Mouse (Mus musculus): ENCODE results near the gene Slc44a4. TPM values are rescaled to one million over a fixed set of nuclear protein-coding genes. Genes with fewer than 3 reads are reported as not detected.

Slc44a4 gene
- polyA plus RNA-seq, 1 experiment, result 0.52 TPM

DNA sequence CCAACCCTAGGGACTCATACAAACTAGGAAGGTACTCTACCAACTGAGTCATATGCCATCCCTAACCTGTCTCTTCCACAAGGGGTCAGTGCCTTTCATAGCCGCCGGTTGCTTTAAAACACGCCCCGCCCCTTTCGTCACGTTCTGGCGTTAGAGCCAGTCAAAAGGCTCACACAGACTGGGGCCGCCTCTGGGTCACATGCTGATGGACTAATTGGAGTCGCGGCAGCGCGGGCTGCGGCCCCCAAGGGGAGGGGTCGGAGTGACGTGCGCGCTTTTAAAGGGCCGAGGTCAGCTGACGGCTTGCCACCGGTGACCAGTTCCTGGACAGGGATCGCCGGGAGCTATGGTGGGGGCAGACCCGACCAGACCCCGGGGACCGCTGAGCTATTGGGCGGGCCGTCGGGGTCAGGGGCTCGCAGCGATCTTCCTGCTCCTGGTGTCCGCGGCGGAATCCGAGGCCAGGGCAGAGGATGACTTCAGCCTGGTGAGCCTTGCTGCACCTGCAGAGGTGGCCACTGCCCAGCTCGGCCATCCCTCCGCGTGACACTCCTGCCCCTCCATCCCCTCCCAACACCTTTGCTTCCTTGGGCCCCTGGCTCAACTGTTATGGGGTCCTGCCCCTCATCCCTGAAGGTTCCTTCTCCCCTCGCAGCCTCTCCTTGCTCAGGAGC is 16.9 kb downstream of the Slc44a4 start, which contains the start of gene Neu1:
Gene Neu1, plus strand, starts transcription at position 193 of the 674 bp plus-strand sequence.
- peak; percentile 40; the same call in 1 of the 2 replicates for TF ChIP-seq POLR2A (IDR thresholded peaks at IDR 0.05; ENCODE audit: control insufficient read depth, low read depth, low read length)
- TF ChIP-seq CTCF (IDR thresholded peaks at IDR 0.05; ENCODE audit: control insufficient read depth, insufficient read depth, insufficient replicate concordance, low read depth, low read length), result peak; percentile 29; the same call in 1 of the 2 replicates
- Histone ChIP-seq H3K4me1 (ENCODE audit: control insufficient read depth, insufficient read depth, low read length) (peaks cover 26% of the 10 kb centered on the region), H3K36me3 (ENCODE audit: control insufficient read depth, insufficient read depth, low read length) (no peaks in the 10 kb centered on the region), H3K27ac (ENCODE audit: control insufficient read depth, insufficient read depth, low read depth, low read length) (0 out of 2 replicates have a peak within 1 kb of the TSS, but pooled peaks have one; percentile 3), H3K27me3 (ENCODE audit: control insufficient read depth, insufficient read depth, low read length) (no peaks in the 10 kb centered on the region), H3K4me3 (ENCODE audit: control insufficient read depth, low read depth, low read length) (peak within 1 kb of the TSS; percentile 90)

- peaks cover 26% of the 10 kb centered on the region for H3K4me1 ChIP-seq (ENCODE audit: control insufficient read depth, insufficient read depth, low read length)
- peak overlapping the region; percentile 90 for H3K4me3 ChIP-seq (ENCODE audit: control insufficient read depth, low read depth, low read length)
- TF ChIP-seq POLR2A (IDR thresholded peaks at IDR 0.05; ENCODE audit: control insufficient read depth, low read depth, low read length) (no peak), CTCF (IDR thresholded peaks at IDR 0.05; ENCODE audit: control insufficient read depth, insufficient read depth, insufficient replicate concordance, low read depth, low read length) (no peak)
- no peak overlapping the region for H3K27ac ChIP-seq (ENCODE audit: control insufficient read depth, insufficient read depth, low read depth, low read length)
- H3K27me3 ChIP-seq (ENCODE audit: control insufficient read depth, insufficient read depth, low read length), result no peaks in the 10 kb centered on the region
- H3K36me3 ChIP-seq (ENCODE audit: control insufficient read depth, insufficient read depth, low read length), result no peaks in the 10 kb centered on the region
Observed at GRCm38 (mm10) chr17:34931735-34932098, 17.5 kb downstream of the Slc44a4 start.

DNA sequence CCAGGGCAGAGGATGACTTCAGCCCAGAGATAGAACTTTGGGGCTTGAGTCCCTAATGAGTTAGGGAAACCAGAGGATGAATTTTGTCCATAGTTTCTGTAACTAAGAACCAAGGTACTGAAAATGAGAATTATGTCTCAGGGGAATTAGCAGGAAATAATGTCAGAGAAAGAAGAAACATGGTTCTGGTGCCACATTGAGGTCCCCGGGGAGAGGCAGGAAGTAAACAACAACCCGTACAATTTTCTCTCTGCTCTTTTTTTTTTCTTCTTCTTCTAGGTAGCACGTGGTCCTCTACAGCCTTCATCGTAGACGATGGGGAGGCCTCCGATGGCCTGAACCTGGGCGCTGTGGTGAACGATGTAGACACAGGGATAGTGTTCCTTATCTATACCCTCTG is 18.0 kb downstream of the Slc44a4 start:
- Histone ChIP-seq H3K4me3 (ENCODE audit: control insufficient read depth, low read depth, low read length) (no peak overlapping the region), H3K36me3 (ENCODE audit: control insufficient read depth, insufficient read depth, low read length) (no peaks in the 10 kb centered on the region), H3K27me3 (ENCODE audit: control insufficient read depth, insufficient read depth, low read length) (no peaks in the 10 kb centered on the region), H3K4me1 (ENCODE audit: control insufficient read depth, insufficient read depth, low read length) (peaks cover 26% of the 10 kb centered on the region), H3K27ac (ENCODE audit: control insufficient read depth, insufficient read depth, low read depth, low read length) (no peak overlapping the region)
- TF ChIP-seq CTCF (IDR thresholded peaks at IDR 0.05; ENCODE audit: control insufficient read depth, insufficient read depth, insufficient replicate concordance, low read depth, low read length) (no peak), POLR2A (IDR thresholded peaks at IDR 0.05; ENCODE audit: control insufficient read depth, low read depth, low read length) (no peak)

GRCm38 (mm10) chr17:34934031-34934430 is 19.8 kb downstream of the Slc44a4 start:
- Histone ChIP-seq H3K4me1 (ENCODE audit: control insufficient read depth, insufficient read depth, low read length) (peaks cover 26% of the 10 kb centered on the region), H3K36me3 (ENCODE audit: control insufficient read depth, insufficient read depth, low read length) (no peaks in the 10 kb centered on the region), H3K4me3 (ENCODE audit: control insufficient read depth, low read depth, low read length) (peak overlapping the region; percentile 23), H3K27ac (ENCODE audit: control insufficient read depth, insufficient read depth, low read depth, low read length) (no peak overlapping the region), H3K27me3 (ENCODE audit: control insufficient read depth, insufficient read depth, low read length) (no peaks in the 10 kb centered on the region)
- TF ChIP-seq CTCF (IDR thresholded peaks at IDR 0.05; ENCODE audit: control insufficient read depth, insufficient read depth, insufficient replicate concordance, low read depth, low read length) (no peak), POLR2A (IDR thresholded peaks at IDR 0.05; ENCODE audit: control insufficient read depth, low read depth, low read length) (no peak)

GRCm38 (mm10) chr17:34934830-34935229 is 20.6 kb downstream of the Slc44a4 start:
- TF ChIP-seq CTCF (IDR thresholded peaks at IDR 0.05; ENCODE audit: control insufficient read depth, insufficient read depth, insufficient replicate concordance, low read depth, low read length) (no peak), POLR2A (IDR thresholded peaks at IDR 0.05; ENCODE audit: control insufficient read depth, low read depth, low read length) (no peak)
- Histone ChIP-seq H3K27me3 (ENCODE audit: control insufficient read depth, insufficient read depth, low read length) (no peaks in the 10 kb centered on the region), H3K36me3 (ENCODE audit: control insufficient read depth, insufficient read depth, low read length) (no peaks in the 10 kb centered on the region), H3K4me1 (ENCODE audit: control insufficient read depth, insufficient read depth, low read length) (peaks cover 26% of the 10 kb centered on the region), H3K4me3 (ENCODE audit: control insufficient read depth, low read depth, low read length) (peak overlapping the region; percentile 8), H3K27ac (ENCODE audit: control insufficient read depth, insufficient read depth, low read depth, low read length) (no peak overlapping the region)

- H3K27me3 ChIP-seq (ENCODE audit: control insufficient read depth, insufficient read depth, low read length), result no peaks in the 10 kb centered on the region
- peaks cover 26% of the 10 kb centered on the region for H3K4me1 ChIP-seq (ENCODE audit: control insufficient read depth, insufficient read depth, low read length)
- H3K27ac ChIP-seq (ENCODE audit: control insufficient read depth, insufficient read depth, low read depth, low read length), result no peak overlapping the region
- H3K4me3 ChIP-seq (ENCODE audit: control insufficient read depth, low read depth, low read length), result no peak overlapping the region
- H3K36me3 ChIP-seq (ENCODE audit: control insufficient read depth, insufficient read depth, low read length), result no peaks in the 10 kb centered on the region
- TF ChIP-seq CTCF (IDR thresholded peaks at IDR 0.05; ENCODE audit: control insufficient read depth, insufficient read depth, insufficient replicate concordance, low read depth, low read length), result no peak
- TF ChIP-seq POLR2A (IDR thresholded peaks at IDR 0.05; ENCODE audit: control insufficient read depth, low read depth, low read length), result no peak
Observed at GRCm38 (mm10) chr17:34937960-34938505, 23.8 kb downstream of the Slc44a4 start.

- H3K4me1 ChIP-seq (ENCODE audit: control insufficient read depth, insufficient read depth, low read length), result peaks cover 13% of the 10 kb centered on the region
- TF ChIP-seq CTCF (IDR thresholded peaks at IDR 0.05; ENCODE audit: control insufficient read depth, insufficient read depth, insufficient replicate concordance, low read depth, low read length) (no peak), POLR2A (IDR thresholded peaks at IDR 0.05; ENCODE audit: control insufficient read depth, low read depth, low read length) (no peak)
- no peaks in the 10 kb centered on the region for H3K27me3 ChIP-seq (ENCODE audit: control insufficient read depth, insufficient read depth, low read length)
- peak overlapping the region; percentile 54; the same call in 1 of the 2 replicates for H3K27ac ChIP-seq (ENCODE audit: control insufficient read depth, insufficient read depth, low read depth, low read length)
- no peaks in the 10 kb centered on the region for H3K36me3 ChIP-seq (ENCODE audit: control insufficient read depth, insufficient read depth, low read length)
- H3K4me3 ChIP-seq (ENCODE audit: control insufficient read depth, low read depth, low read length), result peak overlapping the region; percentile 77
Observed at GRCm38 (mm10) chr17:34941344-34942041, 27.2 kb downstream of the Slc44a4 start.
